Mouse (Mus musculus) hindbrain, embryonic 16.5 days (tissue): ENCODE results near the gene Tmem151a. TPM values are rescaled to one million over a fixed set of nuclear protein-coding genes. Genes with fewer than 3 reads are reported as not detected.

Experiments
- ATAC-seq: fragments of 200-750 bp; cut with Nextera tagmentation; 2 replicates; pipeline ENCODE4 v1.8.0; 2017; ENCODE audit warnings: moderate TSS enrichment, moderate library complexity
- H3K27ac ChIP-seq: fragments of 300-500 bp; sonication (generic); 2 replicates; pipeline ENCODE4 v1.5.1; 2014; ENCODE audit warnings: low read depth, mild to moderate bottlenecking, control low read depth, low read length, moderate library complexity
- H3K27me3 ChIP-seq: fragments of 300-500 bp; sonication (generic); replicated peaks from 2 replicates; pipeline ENCODE4 v1.6.1; 2014; ENCODE audit warnings: low read length; ENCODE audit not compliant: control insufficient read depth, insufficient read depth
- H3K36me3 ChIP-seq: fragments of 300-500 bp; sonication (generic); 2 replicates; pipeline ENCODE4 v1.6.1; 2014; ENCODE audit warnings: mild to moderate bottlenecking, low read length, moderate library complexity, mixed read lengths; ENCODE audit not compliant: control insufficient read depth, insufficient read depth
- H3K4me1 ChIP-seq: fragments of 300-500 bp; sonication (generic); 2 replicates; pipeline ENCODE4 v1.6.1; 2014; ENCODE audit warnings: low read depth, low read length; ENCODE audit not compliant: control insufficient read depth, insufficient read depth
- H3K4me2 ChIP-seq: fragments of 300-500 bp; sonication (generic); 2 replicates; pipeline ENCODE4 v1.6.1; 2014; ENCODE audit warnings: mild to moderate bottlenecking, low read length, control low read depth, moderate library complexity
- H3K4me3 ChIP-seq: fragments of 300-500 bp; sonication (generic); 2 replicates; pipeline ENCODE4 v1.5.1; 2014; ENCODE audit warnings: mild to moderate bottlenecking, low read length, control low read depth, moderate library complexity
- H3K9ac ChIP-seq: fragments of 300-500 bp; sonication (generic); 2 replicates; pipeline ENCODE4 v1.6.1; 2014; ENCODE audit warnings: low read depth, mild to moderate bottlenecking, control low read depth, low read length, moderate library complexity
- H3K9me3 ChIP-seq: fragments of 300-500 bp; sonication (generic); 2 replicates; pipeline ENCODE4 v1.6.1; 2014; ENCODE audit warnings: mild to moderate bottlenecking, low read length, moderate library complexity; ENCODE audit not compliant: control insufficient read depth
- WGBS: fragments of 180-500 bp; shearing (Covaris S2); extraction: QIAGEN DNeasy Blood & Tissue Kit; methylation state at CpG from one replicate; pipeline ENCODE4 v1.1.7; 2014; 5-methylcytosine and 5-hydroxymethylcytosine counted together
- polyA plus RNA-seq: library from polyadenylated mRNA; unstranded; fragments of >200 nt; fragmentation: Nextera tagmentation; extraction: Ambion mirVana; gene quantifications from 2 replicates; pipeline ENCODE4 v1.2.1, GENCODE M21; 2015

The Tmem151a gene
- polyA plus RNA-seq, 1 experiment from 2014 or later, result 49.0 TPM

GRCm38 (mm10) chr19:5021416-5021815 lies 63.9 kb downstream of the Tmem151a start:
- H3K4me3 ChIP-seq, result no peak overlapping the region
- H3K9ac ChIP-seq, result no peak overlapping the region
- H3K27ac ChIP-seq, result no peak overlapping the region
- no peaks in the 10 kb centered on the region for H3K36me3 ChIP-seq
- H3K4me1 ChIP-seq, result peaks cover 3% of the 10 kb centered on the region; the same call in 1 of the 2 replicates
- WGBS, result 75% methylated on average over 2 of the region's 2 CpGs
- H3K9me3 ChIP-seq, result no peaks in the 10 kb centered on the region
- H3K4me2 ChIP-seq, result no peak overlapping the region
- no peak for ATAC-seq
- no peaks in the 10 kb centered on the region for H3K27me3 ChIP-seq

Other genes starting within 250 kb of the Tmem151a start
- gene Ccs, start 246.2 kb downstream of the Tmem151a start, polyA plus RNA-seq, result 38.4 and 43.0 TPM in 2 replicates
- 0.57 and 0.74 TPM in 2 replicates for gene Ccdc87, start 246.2 kb downstream of the Tmem151a start, polyA plus RNA-seq
- gene Ctsf, start 230.4 kb downstream of the Tmem151a start, polyA plus RNA-seq, result 87.0 and 90.1 TPM in 2 replicates
- gene Actn3, start 207.6 kb downstream of the Tmem151a start, polyA plus RNA-seq, result 2.7 and 3.5 TPM in 2 replicates
- 22.5 and 23.4 TPM in 2 replicates for gene Zdhhc24, start 206.9 kb downstream of the Tmem151a start, polyA plus RNA-seq
- 8.1 and 8.8 TPM in 2 replicates for gene Bbs1, start 178.9 kb downstream of the Tmem151a start, polyA plus RNA-seq
- gene Dpp3, start 157.2 kb downstream of the Tmem151a start, polyA plus RNA-seq, result 102 and 115 TPM in 2 replicates
- gene Peli3, start 142.4 kb downstream of the Tmem151a start, polyA plus RNA-seq, result 13.5 and 14.6 TPM in 2 replicates
- 91.6 and 106 TPM in 2 replicates for gene Mrpl11, start 123.4 kb downstream of the Tmem151a start, polyA plus RNA-seq
- 0.41 and 0.47 TPM in 2 replicates for gene Npas4, start 95.2 kb downstream of the Tmem151a start, polyA plus RNA-seq
- gene Slc29a2, start 61.7 kb downstream of the Tmem151a start, polyA plus RNA-seq, result 15.0 and 16.6 TPM in 2 replicates
- gene B4gat1, start 46.7 kb downstream of the Tmem151a start, polyA plus RNA-seq, result 116 and 133 TPM in 2 replicates
- gene AC124502.3, start 46.6 kb downstream of the Tmem151a start, polyA plus RNA-seq, result 2.4 and 3.1 TPM in 2 replicates
- 25.6 and 26.6 TPM in 2 replicates for gene Brms1, start 44.2 kb downstream of the Tmem151a start, polyA plus RNA-seq
- gene Rin1, start 35.0 kb downstream of the Tmem151a start, polyA plus RNA-seq, result 0.64 and 0.72 TPM in 2 replicates
- gene Cd248, start 17.5 kb downstream of the Tmem151a start, polyA plus RNA-seq, result 14.5 and 25.2 TPM in 2 replicates
- 60.7 and 65.8 TPM in 2 replicates for gene Yif1a, start 3.0 kb upstream of the Tmem151a start, polyA plus RNA-seq
- 361 and 364 TPM in 2 replicates for gene Cnih2, start 13.0 kb upstream of the Tmem151a start, polyA plus RNA-seq
- gene Rab1b, start 21.5 kb upstream of the Tmem151a start, polyA plus RNA-seq, result 230 and 231 TPM in 2 replicates
- gene Klc2, start 33.0 kb upstream of the Tmem151a start, polyA plus RNA-seq, result 85.6 and 87.8 TPM in 2 replicates
- gene Pacs1, start 187.6 kb upstream of the Tmem151a start, polyA plus RNA-seq, result 47.6 and 56.9 TPM in 2 replicates
- gene Sf3b2, start 209.9 kb upstream of the Tmem151a start, polyA plus RNA-seq, result 308 and 315 TPM in 2 replicates
- 42.3 and 48.3 TPM in 2 replicates for gene Gal3st3, start 212.8 kb upstream of the Tmem151a start, polyA plus RNA-seq